Mouse (Mus musculus) kidney, adult 2 months (tissue): ENCODE measurements at regions not wholly inside any gene's neighbourhood (a gene's known extent, or its start where the extent isn't known, plus 50 kb on each side); places are given as distances from the start of the nearest gene placed in this dataset.

Source experiments
- DNase-seq: peaks from one replicate; pipeline ENCODE4 v3.0.0; 2021
- H3K27ac ChIP-seq: fragments of 200-500 bp; 2 replicates; pipeline ENCODE4 v1.5.1; 2012; ENCODE audit warnings: low read depth, low read length, control low read depth, inconsistent platforms; ENCODE audit not compliant: insufficient read depth
- H3K27me3 ChIP-seq: fragments of 200-500 bp; replicated peaks from 2 replicates; pipeline ENCODE4 v1.6.1; 2012; ENCODE audit warnings: mild to moderate bottlenecking, moderate library complexity, low read length, inconsistent platforms; ENCODE audit not compliant: control insufficient read depth, insufficient read depth
- H3K36me3 ChIP-seq: fragments of 200-500 bp; 2 replicates; pipeline ENCODE4 v1.6.1; 2012; ENCODE audit warnings: mild to moderate bottlenecking, moderate library complexity, low read length, inconsistent platforms; ENCODE audit not compliant: control insufficient read depth, insufficient read depth
- H3K4me1 ChIP-seq: fragments of 200-500 bp; 2 replicates; pipeline ENCODE4 v1.6.1; 2011; ENCODE audit warnings: low read length; ENCODE audit not compliant: control insufficient read depth, insufficient read depth
- H3K4me3 ChIP-seq: fragments of 200-500 bp; 2 replicates; pipeline ENCODE4 v1.5.1; 2011; ENCODE audit warnings: mild to moderate bottlenecking, low read depth, low read length, control low read depth; ENCODE audit not compliant: insufficient read depth
- CTCF ChIP-seq: fragments of 200-500 bp; conservative IDR thresholded peaks from 2 replicates; pipeline ENCODE4 v1.5.1; 2011; ENCODE audit warnings: low read depth, mild to moderate bottlenecking, control low read depth, low read length, moderate library complexity, mixed read lengths; ENCODE audit not compliant: insufficient read depth, insufficient read length
- POLR2A ChIP-seq: fragments of 200-500 bp; IDR thresholded peaks from one replicate; pipeline ENCODE4 v1.6.1; 2011; ENCODE audit warnings: low read depth, low read length, control low read depth
- WGBS: fragments of 180-500 bp; shearing (Covaris S2); methylation state at CpG from one replicate; pipeline ENCODE4 v1.1.7; 2018; 5-methylcytosine and 5-hydroxymethylcytosine counted together

GRCm38 (mm10) chr12:105942136-105943076, 67.6 kb upstream of the Vrk1 start:
- Histone ChIP-seq H3K36me3 (no peaks in the 10 kb centered on the region), H3K4me1 (no peaks in the 10 kb centered on the region), H3K27me3 (no peaks in the 10 kb centered on the region), H3K27ac (no peak overlapping the region), H3K4me3 (no peak overlapping the region)
- TF ChIP-seq CTCF (no peak), POLR2A (no peak)
- whole genome bisulfite sequencing = 65% methylated on average over 20 of the region's 20 CpGs
- no peak for DNase-seq

DNA sequence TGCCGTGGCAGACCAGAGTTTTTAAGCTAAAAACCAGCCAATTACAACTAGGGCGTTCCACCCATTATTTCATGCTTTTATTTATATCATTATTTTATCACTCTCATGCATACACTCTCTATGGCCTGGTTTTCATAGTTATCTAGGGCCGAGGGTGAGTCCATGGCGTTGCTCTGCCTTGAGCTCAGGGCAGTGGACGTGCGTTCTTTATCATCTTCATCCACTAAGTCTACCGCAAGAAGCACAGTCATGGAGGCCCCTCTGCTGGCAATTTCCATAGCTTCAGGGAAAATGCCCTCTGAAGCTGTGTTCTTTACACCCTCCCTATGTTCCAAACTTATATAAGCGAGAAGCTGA, 67.0 kb upstream of the Vrk1 start:
- H3K27me3 ChIP-seq = no peaks in the 10 kb centered on the region
- H3K4me1 ChIP-seq = no peaks in the 10 kb centered on the region
- H3K4me3 ChIP-seq = no peak overlapping the region
- 91% methylated on average over 8 of the region's 8 CpGs for WGBS
- no peaks in the 10 kb centered on the region for H3K36me3 ChIP-seq
- no peak for DNase-seq
- H3K27ac ChIP-seq = no peak overlapping the region
- no peak for TF ChIP-seq POLR2A
- no peak for TF ChIP-seq CTCF

DNA sequence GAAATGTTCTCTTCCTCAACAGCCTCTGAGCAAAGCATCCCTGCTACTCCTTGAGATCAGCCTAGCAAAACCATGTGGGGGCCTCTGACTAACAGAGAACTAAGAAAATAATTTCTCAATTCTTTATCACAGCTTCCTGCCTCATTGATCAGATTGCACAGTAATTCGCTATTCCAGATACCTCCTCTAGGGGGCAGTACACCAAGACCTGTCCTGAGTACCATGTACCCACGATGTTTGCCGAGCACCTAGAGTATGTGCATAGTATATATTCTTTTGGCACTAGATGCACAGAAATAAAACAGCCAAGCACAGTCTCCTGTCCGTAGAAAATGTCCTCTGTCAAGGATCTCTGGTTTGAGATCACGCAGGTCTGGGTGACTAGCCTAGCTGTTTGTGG, 62.7 kb upstream of the Vrk1 start:
- no peaks in the 10 kb centered on the region for H3K36me3 ChIP-seq
- 69% methylated on average over 5 of the region's 5 CpGs for WGBS
- DNase-seq = no peak
- no peak overlapping the region for H3K27ac ChIP-seq
- no peaks in the 10 kb centered on the region for H3K27me3 ChIP-seq
- H3K4me1 ChIP-seq = no peaks in the 10 kb centered on the region
- no peak overlapping the region for H3K4me3 ChIP-seq
- no peak for TF ChIP-seq CTCF
- no peak for TF ChIP-seq POLR2A

DNA sequence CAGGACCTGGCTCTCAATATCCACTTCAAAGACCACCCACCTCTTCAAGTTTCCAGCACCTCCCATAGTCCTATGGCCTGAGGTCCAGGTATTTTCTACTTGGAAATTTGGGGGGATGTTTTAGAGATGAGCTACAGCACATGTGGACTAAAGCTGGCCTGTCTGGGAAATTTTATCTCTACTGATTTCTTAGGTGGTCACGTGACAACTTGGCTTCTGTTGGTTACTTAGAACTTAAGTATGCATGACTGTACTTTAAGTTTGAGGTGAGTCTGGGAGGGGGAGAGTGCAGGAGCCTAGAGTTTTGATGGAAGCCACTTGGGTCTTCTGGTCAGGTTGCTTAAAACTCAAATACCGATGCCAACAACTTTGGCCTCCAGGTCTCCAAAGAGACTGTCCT, 61.7 kb upstream of the Vrk1 start:
- no peak overlapping the region for H3K4me3 ChIP-seq
- DNase-seq = no peak
- no peaks in the 10 kb centered on the region for H3K36me3 ChIP-seq
- H3K27ac ChIP-seq = no peak overlapping the region
- TF ChIP-seq POLR2A = no peak
- TF ChIP-seq CTCF = no peak
- WGBS = 71% methylated on average over 2 of the region's 2 CpGs
- H3K4me1 ChIP-seq = no peaks in the 10 kb centered on the region
- no peaks in the 10 kb centered on the region for H3K27me3 ChIP-seq

DNA sequence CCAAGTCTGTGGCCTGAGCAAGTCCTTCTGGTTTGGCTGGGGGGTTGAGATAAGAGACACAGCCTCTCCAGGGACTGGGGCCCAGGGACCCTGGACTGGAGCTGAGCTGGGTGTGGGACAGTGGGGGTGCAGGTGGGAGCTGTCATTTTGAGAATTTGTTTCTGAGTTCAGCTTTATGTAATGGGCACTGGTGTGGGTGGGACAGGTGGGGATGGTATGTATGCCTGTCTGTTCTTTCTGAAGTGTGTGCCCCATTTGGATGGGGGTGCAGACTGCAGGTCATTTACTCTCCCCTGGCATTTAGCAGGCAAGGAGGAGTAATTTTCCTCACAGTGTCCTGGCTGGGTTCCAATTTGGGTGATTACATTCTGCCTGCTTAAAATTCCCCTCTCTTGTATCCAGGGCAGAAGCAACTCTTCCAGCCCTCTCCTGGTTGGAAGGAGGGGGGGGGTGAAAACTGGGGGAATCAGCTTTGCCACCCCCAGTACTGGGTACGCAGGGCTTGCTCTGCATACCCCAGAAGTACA, 54.2 kb upstream of the Vrk1 start:
- Histone ChIP-seq H3K27ac (no peak overlapping the region), H3K36me3 (no peaks in the 10 kb centered on the region), H3K4me3 (no peak overlapping the region), H3K4me1 (no peaks in the 10 kb centered on the region), H3K27me3 (no peaks in the 10 kb centered on the region)
- TF ChIP-seq CTCF (no peak), POLR2A (no peak)
- DNase-seq = no peak
- WGBS = 58% methylated on average over 1 of the region's 1 CpGs

DNA sequence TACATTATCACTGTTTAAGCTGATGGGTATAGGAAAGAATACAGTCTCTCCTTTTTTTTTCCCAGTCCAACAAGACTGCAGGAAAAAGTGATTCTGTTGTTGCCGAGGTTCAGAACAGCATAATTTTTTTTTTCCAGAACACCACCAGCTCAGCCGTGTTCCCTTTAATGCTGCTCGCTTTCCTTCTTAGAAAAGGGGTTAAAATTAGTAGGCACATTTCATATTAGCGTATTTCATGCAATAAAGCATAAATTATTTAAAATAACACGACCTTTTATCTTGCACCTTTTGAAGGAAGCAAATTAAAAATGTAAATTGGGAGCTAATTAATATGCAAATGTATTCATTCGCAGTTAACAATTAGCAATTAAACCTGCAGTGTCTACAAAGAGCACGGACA, 50.3 kb upstream of the Vrk1 start:
- Histone ChIP-seq H3K27ac (no peak overlapping the region), H3K36me3 (no peaks in the 10 kb centered on the region), H3K27me3 (0 out of 2 replicates have a peak, but pooled peaks cover 2% of the 10 kb centered on the region), H3K4me1 (no peaks in the 10 kb centered on the region), H3K4me3 (no peak overlapping the region)
- no peak for DNase-seq
- WGBS = 55% methylated on average over 7 of the region's 7 CpGs
- no peak for TF ChIP-seq CTCF
- no peak for TF ChIP-seq POLR2A
